ENCODE assay signal across 23 mouse cellular contexts in the genomic region with DNA sequence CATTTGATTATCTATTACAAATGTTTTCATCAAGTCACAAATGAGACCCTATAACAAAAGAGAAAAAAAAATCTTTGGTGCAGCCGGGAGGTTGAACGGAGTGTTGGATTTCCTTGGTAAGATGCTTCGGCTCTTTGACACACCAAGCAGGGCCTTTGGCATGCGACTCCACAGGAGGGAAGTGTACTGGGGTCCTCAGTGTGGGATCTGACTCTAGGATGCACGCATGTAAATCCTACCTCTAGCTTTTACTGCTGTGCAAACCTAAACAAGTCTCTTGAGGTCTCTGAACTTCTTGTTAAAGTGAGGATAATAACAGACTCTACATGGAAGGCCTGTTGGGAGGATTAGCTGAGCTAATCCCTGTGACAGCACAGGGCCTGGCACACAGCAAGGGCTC.
"Had no signal": no experiment of that assay in that cellular context is flagged by ENCODE, and none has a peak within 500 bp of the region (broad histone marks: within the 10 kb centered on the region; RNA-seq: fewer than 3 reads in every experiment).

No protein-coding gene starts in this region.

- H3K27me3 ChIP-seq: intestine, embryonic 15.5 days had no signal

- H3K4me1 ChIP-seq: heart, embryonic 12.5 days; intestine, embryonic 15.5 days had no signal

- DNase-seq: gastrocnemius, adult 2 months; gastrocnemius, postnatal 10 days; gastrocnemius, postnatal 25 days; heart, adult 18-20 months; heart, postnatal 10 days; heart, postnatal 4 days; kidney, adult 18-20 months; kidney, adult 8-10 months; kidney, postnatal 10 days; kidney, postnatal 25 days; kidney, postnatal 4 days; liver had no signal

- ATAC-seq: hindbrain, embryonic 16.5 days; inflammation-experienced regulatory T-cells, adult 6 months; intestine, embryonic 15.5 days; intestine, postnatal 0 days had no signal

- H3K4me2 ChIP-seq: heart, embryonic 12.5 days; hindbrain, embryonic 14.5 days; intestine, embryonic 15.5 days; limb, embryonic 12.5 days had no signal

- H3K27ac ChIP-seq: gastrocnemius, adult 2 months; heart, embryonic 10.5 days; hindbrain, embryonic 14.5 days; intestine, embryonic 15.5 days; layer of hippocampus, adult 2 months; left cerebral cortex, adult 2 months; limb, embryonic 10.5 days; limb, embryonic 12.5 days had no signal

- H3K9ac ChIP-seq: heart, embryonic 12.5 days; hindbrain, embryonic 14.5 days; intestine, embryonic 15.5 days; limb, embryonic 12.5 days had no signal

- H3K4me3 ChIP-seq: gastrocnemius, adult 2 months; heart, embryonic 10.5 days; heart, embryonic 12.5 days; intestine, embryonic 15.5 days; layer of hippocampus, adult 2 months; left cerebral cortex, adult 2 months; limb, embryonic 10.5 days; limb, embryonic 12.5 days had no signal

- H3K9me3 ChIP-seq: heart, embryonic 10.5 days; heart, embryonic 12.5 days; intestine, embryonic 15.5 days; limb, embryonic 10.5 days; limb, embryonic 12.5 days had no signal

- H3K36me3 ChIP-seq: heart, embryonic 10.5 days; heart, embryonic 12.5 days; intestine, embryonic 15.5 days; limb, embryonic 10.5 days; limb, embryonic 12.5 days had no signal
